Mouse (Mus musculus): ENCODE data around the gene Numbl.

Gene Numbl

DNA sequence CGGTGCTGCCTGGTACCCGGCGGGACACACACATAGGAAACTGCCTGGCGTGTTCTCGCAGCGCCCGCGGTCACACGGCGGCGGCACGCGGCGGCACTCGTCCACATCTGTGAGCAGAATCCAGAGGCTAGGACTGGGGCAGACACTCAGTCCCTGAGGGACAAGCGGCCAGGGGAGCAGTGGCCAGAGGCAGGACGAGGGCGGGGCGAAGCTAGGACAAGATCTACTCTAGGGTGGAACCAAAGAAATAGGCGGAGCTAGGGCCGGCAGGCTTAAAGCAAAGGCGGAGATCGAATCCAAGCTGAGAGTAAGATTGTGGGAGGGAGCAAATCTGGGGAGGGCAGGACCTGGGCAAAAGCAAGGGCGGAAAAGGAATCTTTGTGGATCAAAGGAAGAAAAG is 67.5 kb downstream of the Numbl start:
- DNase-seq (ENCODE audit: low read depth), result no peak

- DNase-seq (ENCODE audit: low read depth), result no peak
Observed at GRCm38 (mm10) chr7:27326101-27326880, 68.1 kb downstream of the Numbl start.

DNA sequence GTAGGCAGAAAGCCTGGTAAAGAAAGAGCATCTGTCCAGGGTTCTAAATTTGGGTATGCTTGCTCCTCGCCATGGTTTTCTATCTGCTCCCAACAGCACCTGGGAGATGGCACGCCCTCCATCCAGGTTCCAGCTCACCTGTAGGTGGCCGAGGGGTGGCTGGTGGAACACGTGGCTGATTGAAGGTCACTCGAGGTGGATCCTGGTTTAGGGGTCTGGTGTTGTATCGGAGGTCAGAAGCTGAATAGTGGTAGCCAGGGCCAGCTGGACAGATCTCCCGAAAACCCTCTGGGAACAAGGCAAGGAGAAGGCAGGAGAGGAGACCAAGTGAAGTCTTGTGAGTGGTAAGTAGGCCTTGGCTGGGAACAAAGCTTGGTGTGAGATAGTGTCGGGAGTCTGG is 69.3 kb downstream of the Numbl start:
- no peak for DNase-seq (ENCODE audit: low read depth)

DNA sequence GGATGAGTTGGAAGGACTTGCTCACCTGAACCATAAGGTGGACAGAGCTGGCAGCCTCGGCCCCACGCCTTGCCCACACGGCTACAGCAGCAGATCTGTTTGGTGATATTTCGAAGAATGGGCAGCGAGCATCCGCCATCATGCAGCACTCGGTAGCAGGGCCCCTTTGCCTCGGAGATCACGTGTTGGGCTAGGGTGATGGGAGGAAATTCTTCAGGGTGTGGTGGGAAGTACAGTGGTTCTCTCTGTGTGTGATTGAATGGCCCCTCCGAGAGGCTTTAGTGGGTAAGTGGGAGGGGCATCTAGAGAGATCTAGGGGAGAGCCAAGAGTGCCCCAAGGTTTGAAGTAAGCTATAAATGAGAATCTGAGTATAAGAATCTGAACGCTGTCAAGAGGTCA is 69.9 kb downstream of the Numbl start:
- DNase-seq (ENCODE audit: low read depth), result no peak

GRCm38 (mm10) chr7:27328648-27329047 is 70.4 kb downstream of the Numbl start:
- DNase-seq (ENCODE audit: low read depth), result no peak

- DNase-seq (ENCODE audit: low read depth), result no peak
Observed at GRCm38 (mm10) chr7:27329326-27329947, 71.2 kb downstream of the Numbl start.

DNA sequence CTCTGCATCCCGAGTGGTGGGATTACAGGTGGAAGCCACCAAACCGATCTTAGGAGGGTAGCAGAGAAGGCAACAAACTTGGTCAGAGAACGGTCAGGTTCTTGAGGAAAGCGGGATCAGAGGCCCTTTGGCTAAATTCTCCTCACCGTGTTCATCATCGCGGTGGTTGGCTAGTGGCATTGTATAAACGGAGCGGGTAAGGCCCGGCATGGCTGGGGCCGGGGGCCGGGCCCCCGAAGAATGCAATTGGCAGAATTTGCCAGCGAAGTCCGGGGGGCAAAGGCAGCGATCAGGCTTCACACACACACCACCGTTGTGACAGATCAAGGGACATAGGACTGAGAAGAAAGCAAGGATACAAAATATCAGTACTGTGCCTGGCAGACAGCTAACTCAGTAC is 71.7 kb downstream of the Numbl start:
- no peak for DNase-seq (ENCODE audit: low read depth)

- DNase-seq (ENCODE audit: low read depth), result peak; percentile 74
Observed at GRCm38 (mm10) chr7:27330709-27331540, 72.7 kb downstream of the Numbl start.

DNA sequence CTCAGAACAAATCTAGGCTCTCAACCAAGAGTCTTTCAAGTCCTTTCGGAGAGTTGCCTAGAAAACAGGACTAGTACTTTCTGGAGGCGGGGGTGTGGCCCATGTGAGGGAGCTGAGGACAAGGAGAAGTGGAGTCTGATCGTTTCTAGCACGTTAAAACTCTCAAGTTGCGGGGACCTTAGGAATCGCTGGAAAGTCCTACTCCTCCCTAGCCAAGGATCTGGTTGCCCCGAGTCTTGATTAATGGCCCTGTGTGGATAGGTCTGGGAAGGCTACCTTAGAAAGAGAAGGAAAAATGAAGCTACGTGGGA is 73.3 kb downstream of the Numbl start:
- no peak for DNase-seq (ENCODE audit: low read depth)

All from fibroblast of lung, adult 2 months (primary cell).